Mouse (Mus musculus) limb, embryonic 11.5 days (tissue): ENCODE data around the gene Senp1. TPM values are rescaled to one million over a fixed set of nuclear protein-coding genes. Genes with fewer than 3 reads are reported as not detected.

Source experiments
- ATAC-seq: fragments of 200-750 bp; cut with Nextera tagmentation; 2 replicates; pipeline ENCODE4 v1.8.0; 2017; ENCODE audit warnings: low read depth; ENCODE audit not compliant: insufficient number of reproducible peaks, low FRiP score, low TSS enrichment
- DNase-seq: peaks from one replicate; pipeline ENCODE4 v3.0.0-alpha.2; 2015; ENCODE audit warnings: low spot score
- H3K27ac ChIP-seq: fragments of 300-500 bp; sonication (generic); replicated peaks from 2 replicates; pipeline ENCODE4 v1.5.1; 2014; ENCODE audit warnings: low read depth, mild to moderate bottlenecking, low read length
- H3K27me3 ChIP-seq: fragments of 300-500 bp; sonication (generic); 2 replicates; pipeline ENCODE4 v1.6.1; 2014; ENCODE audit warnings: mild to moderate bottlenecking, low read length, mixed read lengths; ENCODE audit not compliant: control insufficient read depth, insufficient read depth
- H3K36me3 ChIP-seq: fragments of 300-500 bp; sonication (generic); 2 replicates; pipeline ENCODE4 v1.6.1; 2014; ENCODE audit warnings: mild to moderate bottlenecking, low read length, moderate library complexity, mixed read lengths; ENCODE audit not compliant: control insufficient read depth, insufficient read depth
- H3K4me1 ChIP-seq: fragments of 300-500 bp; sonication (generic); 2 replicates; pipeline ENCODE4 v1.6.1; 2014; ENCODE audit warnings: low read length, mixed read lengths; ENCODE audit not compliant: control insufficient read depth, insufficient read depth
- H3K4me2 ChIP-seq: fragments of 300-500 bp; sonication (generic); 2 replicates; pipeline ENCODE4 v1.6.1; 2014; ENCODE audit warnings: low read depth, mild to moderate bottlenecking, moderate library complexity; ENCODE audit not compliant: severe bottlenecking
- H3K4me3 ChIP-seq: fragments of 300-500 bp; sonication (generic); 2 replicates; pipeline ENCODE4 v1.5.1; 2014; ENCODE audit warnings: low read depth, low read length
- H3K9ac ChIP-seq: fragments of 300-500 bp; sonication (generic); 2 replicates; pipeline ENCODE4 v1.6.1; 2014; ENCODE audit warnings: mild to moderate bottlenecking, low read length
- H3K9me3 ChIP-seq: fragments of 300-500 bp; sonication (generic); 2 replicates; pipeline ENCODE4 v1.6.1; 2016; ENCODE audit warnings: low read length; ENCODE audit not compliant: control insufficient read depth
- WGBS: fragments of 180-500 bp; shearing (Covaris S2); extraction: QIAGEN DNeasy Blood & Tissue Kit; methylation state at CpG from one replicate; pipeline ENCODE4 v1.1.7; 2014; 5-methylcytosine and 5-hydroxymethylcytosine counted together
- polyA plus RNA-seq: library from polyadenylated mRNA; unstranded; fragments of >200 nt; fragmentation: Nextera tagmentation; extraction: Ambion mirVana; gene quantifications from 2 replicates; pipeline ENCODE4 v1.2.1, GENCODE M21; 2014

Senp1 gene
- polyA plus RNA-seq, 1 experiment from 2014 or later: 50.9 TPM

GRCm38 (mm10) chr15:97990721-97991120 lies 102.8 kb downstream of the Senp1 start:
- H3K4me2 ChIP-seq: peak overlapping the region; percentile 42; the same call in 1 of the 2 replicates

GRCm38 (mm10) chr15:97990124-97990523 lies 103.4 kb downstream of the Senp1 start:
- Histone ChIP-seq H3K9ac (peak overlapping the region; percentile 35; the same call in 1 of the 2 replicates), H3K9me3 (no peaks in the 10 kb centered on the region), H3K27me3 (no peaks in the 10 kb centered on the region), H3K27ac (peak overlapping the region; percentile 86), H3K4me2 (peak overlapping the region; percentile 42), H3K36me3 (peaks cover 11% of the 10 kb centered on the region), H3K4me1 (peaks cover 42% of the 10 kb centered on the region), H3K4me3 (no peak overlapping the region; the same call in 1 of the 2 replicates)
- ATAC-seq: peak; percentile 72
- DNase-seq: peak; percentile 87
- under 1% methylated on average over 6 of the region's 6 CpGs for WGBS

More at GRCm38 (mm10) chr15:97990721-97991120, 102.8 kb downstream of the Senp1 start:
- H3K4me1 ChIP-seq: peaks cover 42% of the 10 kb centered on the region
- WGBS: 23% methylated on average over 4 of the region's 4 CpGs
- DNase-seq (no peak), ATAC-seq (no peak)
- H3K36me3 ChIP-seq: peaks cover 9% of the 10 kb centered on the region; the same call in 1 of the 2 replicates
- H3K9ac ChIP-seq: peak overlapping the region; percentile 32; the same call in 1 of the 2 replicates
- H3K27me3 ChIP-seq: no peaks in the 10 kb centered on the region
- peak overlapping the region; percentile 86 for H3K27ac ChIP-seq
- no peaks in the 10 kb centered on the region for H3K9me3 ChIP-seq
- no peak overlapping the region; the same call in 1 of the 2 replicates for H3K4me3 ChIP-seq

GRCm38 (mm10) chr15:97989544-97989943 lies 104.0 kb downstream of the Senp1 start:
- Histone ChIP-seq H3K9me3 (no peaks in the 10 kb centered on the region), H3K4me1 (peaks cover 42% of the 10 kb centered on the region), H3K4me3 (no peak overlapping the region), H3K27me3 (no peaks in the 10 kb centered on the region), H3K27ac (peak overlapping the region; percentile 86), H3K36me3 (peaks cover 15% of the 10 kb centered on the region), H3K4me2 (peak overlapping the region; percentile 5; the same call in 1 of the 2 replicates), H3K9ac (no peak overlapping the region)
- WGBS: 21% methylated on average over 1 of the region's 1 CpGs
- ATAC-seq (no peak), DNase-seq (peak; percentile 43)

Other genes with a start within 250 kb of the Senp1 start
- 25.4 and 26.8 TPM in 2 replicates for gene Hdac7, start 249.2 kb downstream of the Senp1 start, polyA plus RNA-seq
- gene Vdr, start 183.1 kb downstream of the Senp1 start, polyA plus RNA-seq: 0.18 and 0.25 TPM in 2 replicates
- 34.7 and 36.8 TPM in 2 replicates for gene Tmem106c, start 129.5 kb downstream of the Senp1 start, polyA plus RNA-seq
- 237 and 243 TPM in 2 replicates for gene Col2a1, start 89.0 kb downstream of the Senp1 start, polyA plus RNA-seq
- gene Pfkm, start 1.2 kb downstream of the Senp1 start, polyA plus RNA-seq: 39.7 and 41.8 TPM in 2 replicates
- 47.1 and 47.2 TPM in 2 replicates for gene Asb8, start 71.9 kb upstream of the Senp1 start, polyA plus RNA-seq
- 0.40 and 0.70 TPM in 2 replicates for gene Ccdc184, start 73.4 kb upstream of the Senp1 start, polyA plus RNA-seq
- gene Olfr288, start 101.8 kb upstream of the Senp1 start, polyA plus RNA-seq: not detected in 2 replicates
- gene Gm44579, start 127.2 kb upstream of the Senp1 start, polyA plus RNA-seq: not detected in 2 replicates
- gene Olfr287, start 127.3 kb upstream of the Senp1 start, polyA plus RNA-seq: not detected in 2 replicates
- gene Olfr286, start 140.7 kb upstream of the Senp1 start, polyA plus RNA-seq: not detected in 2 replicates
- not detected in 2 replicates for gene H1fnt, start 163.5 kb upstream of the Senp1 start, polyA plus RNA-seq
- 0.04 and 0.16 TPM in 2 replicates for gene Zfp641, start 202.4 kb upstream of the Senp1 start, polyA plus RNA-seq
- not detected in 2 replicates for gene Olfr285, start 223.6 kb upstream of the Senp1 start, polyA plus RNA-seq
- gene Olfr284, start 247.2 kb upstream of the Senp1 start, polyA plus RNA-seq: not detected in 2 replicates